Mouse (Mus musculus) lung, embryonic 15.5 days (tissue): ENCODE measurements around the gene Pycr2. TPM values are rescaled to one million over a fixed set of nuclear protein-coding genes. Genes with fewer than 3 reads are reported as not detected.
A peak's percentile ranks its signal among the peaks of the same experiment; 100 is the strongest.

Experiments used
- ATAC-seq: fragments of 200-750 bp; cut with Nextera tagmentation; 2 replicates; pipeline ENCODE4 v1.8.0; 2017; ENCODE audit warnings: moderate number of reproducible peaks, borderline replicate concordance; ENCODE audit not compliant: low FRiP score, low TSS enrichment; ENCODE audit errors: extremely low read depth
- H3K27ac ChIP-seq: fragments of 300-500 bp; sonication (generic); 2 replicates; pipeline ENCODE4 v1.5.1; 2015; ENCODE audit warnings: moderate library complexity, mild to moderate bottlenecking, inconsistent platforms
- H3K27me3 ChIP-seq: fragments of 300-500 bp; sonication (generic); 2 replicates; pipeline ENCODE4 v1.6.1; 2015; ENCODE audit warnings: inconsistent platforms
- H3K36me3 ChIP-seq: fragments of 300-500 bp; sonication (generic); 2 replicates; pipeline ENCODE4 v1.6.1; 2015; ENCODE audit warnings: inconsistent platforms
- H3K4me1 ChIP-seq: fragments of 300-500 bp; sonication (generic); 2 replicates; pipeline ENCODE4 v1.6.1; 2015; ENCODE audit warnings: inconsistent platforms
- H3K4me2 ChIP-seq: fragments of 300-500 bp; sonication (generic); 2 replicates; pipeline ENCODE4 v1.6.1; 2015; ENCODE audit warnings: inconsistent platforms, mild to moderate bottlenecking, moderate library complexity
- H3K4me3 ChIP-seq: fragments of 300-500 bp; sonication (generic); 2 replicates; pipeline ENCODE4 v1.5.1; 2015; ENCODE audit warnings: mild to moderate bottlenecking, inconsistent platforms
- H3K9ac ChIP-seq: fragments of 300-500 bp; sonication (generic); 2 replicates; pipeline ENCODE4 v1.6.1; 2015; ENCODE audit warnings: inconsistent platforms
- H3K9me3 ChIP-seq: fragments of 300-500 bp; sonication (generic); 2 replicates; pipeline ENCODE4 v1.6.1; 2016; ENCODE audit warnings: inconsistent platforms
- WGBS: fragments of 180-500 bp; shearing (Covaris S2); methylation state at CpG from one replicate; pipeline ENCODE4 v1.1.7; 2015; 5-methylcytosine and 5-hydroxymethylcytosine counted together
- polyA plus RNA-seq: library from polyadenylated mRNA; unstranded; fragments of >200 nt; fragmentation: Nextera tagmentation; extraction: Ambion mirVana; gene quantifications from 2 replicates; pipeline ENCODE4 v1.2.1, GENCODE M21; 2015

Pycr2 gene
- polyA plus RNA-seq, 1 experiment from 2014 or later = 89.9 TPM

GRCm38 (mm10) chr1:180906461-180907147 is 2.5 kb downstream of the Pycr2 start:
- H3K36me3 ChIP-seq = peaks cover 23% of the 10 kb centered on the region
- no peak for ATAC-seq
- no peaks in the 10 kb centered on the region for H3K9me3 ChIP-seq
- H3K4me2 ChIP-seq = no peak overlapping the region
- H3K4me3 ChIP-seq = no peak overlapping the region
- WGBS = 90% methylated on average over 24 of the region's 24 CpGs
- H3K27ac ChIP-seq = no peak overlapping the region
- no peaks in the 10 kb centered on the region for H3K27me3 ChIP-seq
- H3K9ac ChIP-seq = no peak overlapping the region
- H3K4me1 ChIP-seq = peaks cover 18% of the 10 kb centered on the region

GRCm38 (mm10) chr1:180911138-180911537 is 7.0 kb downstream of the Pycr2 start:
- no peaks in the 10 kb centered on the region for H3K4me1 ChIP-seq
- H3K36me3 ChIP-seq = peaks cover 21% of the 10 kb centered on the region
- no peaks in the 10 kb centered on the region for H3K9me3 ChIP-seq
- no peak for ATAC-seq
- WGBS = 48% methylated on average over 8 of the region's 8 CpGs
- peak overlapping the region; percentile 28 for H3K4me2 ChIP-seq
- no peak overlapping the region for H3K4me3 ChIP-seq
- H3K27me3 ChIP-seq = no peaks in the 10 kb centered on the region
- no peak overlapping the region for H3K27ac ChIP-seq
- no peak overlapping the region for H3K9ac ChIP-seq

- H3K4me3 ChIP-seq = no peak overlapping the region
- no peak for ATAC-seq
Measured at GRCm38 (mm10) chr1:180911653-180912287, 7.7 kb downstream of the Pycr2 start.

GRCm38 (mm10) chr1:180912792-180913191 is 8.7 kb downstream of the Pycr2 start:
- Histone ChIP-seq H3K4me1 (no peaks in the 10 kb centered on the region), H3K4me2 (no peak overlapping the region), H3K27me3 (no peaks in the 10 kb centered on the region), H3K36me3 (peaks cover 5% of the 10 kb centered on the region), H3K9me3 (no peaks in the 10 kb centered on the region), H3K4me3 (no peak overlapping the region), H3K9ac (no peak overlapping the region), H3K27ac (no peak overlapping the region)
- 73% methylated on average over 5 of the region's 5 CpGs for WGBS
- no peak for ATAC-seq

More at GRCm38 (mm10) chr1:180911653-180912287, 7.7 kb downstream of the Pycr2 start:
- 49% methylated on average over 20 of the region's 20 CpGs for WGBS
- Histone ChIP-seq H3K27me3 (no peaks in the 10 kb centered on the region), H3K4me2 (peak overlapping the region; percentile 28), H3K9ac (no peak overlapping the region), H3K9me3 (no peaks in the 10 kb centered on the region), H3K4me1 (no peaks in the 10 kb centered on the region), H3K36me3 (peaks cover 15% of the 10 kb centered on the region), H3K27ac (no peak overlapping the region)

- Histone ChIP-seq H3K27ac (no peak overlapping the region), H3K4me1 (no peaks in the 10 kb centered on the region), H3K4me2 (no peak overlapping the region), H3K36me3 (no peaks in the 10 kb centered on the region; the same call in 1 of the 2 replicates), H3K9me3 (no peaks in the 10 kb centered on the region), H3K27me3 (no peaks in the 10 kb centered on the region), H3K9ac (no peak overlapping the region), H3K4me3 (no peak overlapping the region)
- 41% methylated on average over 4 of the region's 4 CpGs for whole genome bisulfite sequencing
- ATAC-seq = no peak
Measured at GRCm38 (mm10) chr1:180913797-180914196, 9.7 kb downstream of the Pycr2 start.

- Histone ChIP-seq H3K36me3 (no peaks in the 10 kb centered on the region), H3K4me2 (no peak overlapping the region), H3K9me3 (no peaks in the 10 kb centered on the region), H3K27ac (no peak overlapping the region), H3K27me3 (no peaks in the 10 kb centered on the region), H3K4me3 (no peak overlapping the region), H3K9ac (no peak overlapping the region), H3K4me1 (no peaks in the 10 kb centered on the region)
- ATAC-seq = no peak
- 82% methylated on average over 11 of the region's 11 CpGs for WGBS
Measured at GRCm38 (mm10) chr1:180916425-180916824, 12.3 kb downstream of the Pycr2 start.

GRCm38 (mm10) chr1:180917053-180917452 is 13.0 kb downstream of the Pycr2 start:
- 8% methylated on average over 1 of the region's 1 CpGs for WGBS
- ATAC-seq = no peak
- Histone ChIP-seq H3K27ac (no peak overlapping the region), H3K4me3 (no peak overlapping the region), H3K27me3 (no peaks in the 10 kb centered on the region), H3K9ac (no peak overlapping the region), H3K36me3 (no peaks in the 10 kb centered on the region), H3K4me2 (no peak overlapping the region), H3K4me1 (no peaks in the 10 kb centered on the region), H3K9me3 (no peaks in the 10 kb centered on the region)

GRCm38 (mm10) chr1:180919686-180920085 is 15.6 kb downstream of the Pycr2 start:
- ATAC-seq = no peak
- H3K4me3 ChIP-seq = no peak overlapping the region
- 43% methylated on average over 8 of the region's 8 CpGs for WGBS
- H3K36me3 ChIP-seq = no peaks in the 10 kb centered on the region
- no peak overlapping the region for H3K4me2 ChIP-seq
- no peaks in the 10 kb centered on the region for H3K4me1 ChIP-seq
- no peaks in the 10 kb centered on the region for H3K27me3 ChIP-seq
- no peak overlapping the region for H3K27ac ChIP-seq
- H3K9me3 ChIP-seq = no peaks in the 10 kb centered on the region
- no peak overlapping the region for H3K9ac ChIP-seq

- no peaks in the 10 kb centered on the region for H3K4me1 ChIP-seq
- H3K36me3 ChIP-seq = no peaks in the 10 kb centered on the region
- H3K4me2 ChIP-seq = no peak overlapping the region
- no peaks in the 10 kb centered on the region for H3K27me3 ChIP-seq
- H3K4me3 ChIP-seq = no peak overlapping the region
- ATAC-seq = no peak
- no peak overlapping the region for H3K27ac ChIP-seq
- no peaks in the 10 kb centered on the region for H3K9me3 ChIP-seq
- 65% methylated on average over 6 of the region's 6 CpGs for WGBS
- H3K9ac ChIP-seq = no peak overlapping the region
Measured at GRCm38 (mm10) chr1:180922273-180923048, 18.4 kb downstream of the Pycr2 start.

GRCm38 (mm10) chr1:180924737-180925136 is 20.6 kb downstream of the Pycr2 start:
- H3K36me3 ChIP-seq = no peaks in the 10 kb centered on the region
- no peak for ATAC-seq
- no peak overlapping the region for H3K27ac ChIP-seq
- H3K4me1 ChIP-seq = no peaks in the 10 kb centered on the region
- no peak overlapping the region for H3K4me2 ChIP-seq
- WGBS = 42% methylated on average over 2 of the region's 2 CpGs
- H3K9ac ChIP-seq = no peak overlapping the region
- H3K27me3 ChIP-seq = no peaks in the 10 kb centered on the region; the same call in 1 of the 2 replicates
- no peaks in the 10 kb centered on the region for H3K9me3 ChIP-seq
- no peak overlapping the region for H3K4me3 ChIP-seq

- no peaks in the 10 kb centered on the region for H3K9me3 ChIP-seq
- H3K4me2 ChIP-seq = no peak overlapping the region
- no peak overlapping the region for H3K27ac ChIP-seq
- no peak for ATAC-seq
- no peaks in the 10 kb centered on the region for H3K36me3 ChIP-seq
- 55% methylated on average over 4 of the region's 4 CpGs for WGBS
- no peak overlapping the region for H3K9ac ChIP-seq
- H3K27me3 ChIP-seq = no peaks in the 10 kb centered on the region; the same call in 1 of the 2 replicates
- H3K4me1 ChIP-seq = no peaks in the 10 kb centered on the region
- no peak overlapping the region for H3K4me3 ChIP-seq
Measured at GRCm38 (mm10) chr1:180926286-180926685, 22.2 kb downstream of the Pycr2 start.

- WGBS = 11% methylated on average over 2 of the region's 2 CpGs
- Histone ChIP-seq H3K9ac (no peak overlapping the region), H3K4me1 (no peaks in the 10 kb centered on the region), H3K9me3 (no peaks in the 10 kb centered on the region), H3K27me3 (peaks cover 18% of the 10 kb centered on the region), H3K27ac (no peak overlapping the region), H3K36me3 (no peaks in the 10 kb centered on the region), H3K4me2 (no peak overlapping the region), H3K4me3 (no peak overlapping the region)
- ATAC-seq = no peak
Measured at GRCm38 (mm10) chr1:180929599-180929998, 25.5 kb downstream of the Pycr2 start.
